Mouse (Mus musculus) retina, postnatal 7 days (tissue): ENCODE data around the gene Lce1h.

Experiments
- DNase-seq: peaks from one replicate; pipeline ENCODE4 v3.0.0-alpha.2; 2012; ENCODE audit warnings: low read depth, low spot score

The Lce1h gene

GRCm38 (mm10) chr3:92764965-92765364 is at the start of gene Lce1h:
Gene Lce1h, minus strand, starts transcription at chr3:92765065.
- DNase-seq, result no peak

DNA sequence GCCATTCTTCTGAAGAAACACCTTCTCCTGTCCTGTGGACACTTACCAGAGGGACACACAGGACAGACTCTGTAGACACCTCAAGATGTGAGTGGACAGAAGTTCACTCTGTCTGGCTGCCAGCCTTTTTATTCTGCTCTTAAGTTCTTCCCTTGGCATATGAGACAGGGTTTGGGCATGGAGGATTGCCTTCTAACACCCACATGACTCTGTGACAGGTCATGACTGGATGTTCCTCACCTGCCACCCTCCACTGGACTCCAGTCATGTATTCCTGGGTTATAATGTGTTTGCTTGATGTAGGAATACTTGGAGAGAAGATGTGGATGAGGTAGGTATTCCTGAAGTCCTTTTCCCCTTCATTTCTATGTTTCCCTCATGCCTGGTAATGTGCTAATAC is 42.9 kb upstream of the Lce1h start, which contains the start of gene Lce1k:
Lce1k (minus strand) TSS at position 101 of the 400 bp plus-strand sequence.
- DNase-seq, result no peak

- DNase-seq, result no peak
These were observed 25.5 kb upstream of the Lce1h start, which contains the start of gene Lce1j for GRCm38 (mm10) chr3:92790414-92790813. Gene Lce1j, minus strand, starts transcription at chr3:92790514.

DNA sequence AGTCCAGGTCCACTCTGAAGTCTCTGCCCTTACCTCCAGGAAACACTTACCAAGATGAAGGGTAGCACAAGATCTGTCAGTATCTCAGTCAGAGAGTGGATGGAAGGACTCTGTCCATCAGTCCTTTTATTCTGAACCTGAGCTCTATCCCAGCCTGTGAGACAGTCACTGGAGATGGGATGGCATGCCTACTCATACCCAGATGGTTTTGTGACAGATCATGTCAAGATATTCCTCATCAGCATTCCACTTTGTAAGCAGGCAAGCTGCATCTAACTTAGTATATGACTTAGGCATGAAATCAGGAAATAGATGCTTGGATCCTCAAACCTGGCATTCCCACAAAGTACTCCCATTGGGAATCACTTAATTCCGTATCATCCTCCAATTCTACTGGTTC is 13.9 kb upstream of the Lce1h start, which contains the start of gene Lce1i:
Lce1i (minus strand) TSS at position 101 of the 400 bp plus-strand sequence.
- DNase-seq, result no peak

GRCm38 (mm10) chr3:92771573-92771972 is 6.7 kb upstream of the Lce1h start:
- no peak for DNase-seq

GRCm38 (mm10) chr3:92753197-92753596 is 11.7 kb downstream of the Lce1h start:
- no peak for DNase-seq

DNA sequence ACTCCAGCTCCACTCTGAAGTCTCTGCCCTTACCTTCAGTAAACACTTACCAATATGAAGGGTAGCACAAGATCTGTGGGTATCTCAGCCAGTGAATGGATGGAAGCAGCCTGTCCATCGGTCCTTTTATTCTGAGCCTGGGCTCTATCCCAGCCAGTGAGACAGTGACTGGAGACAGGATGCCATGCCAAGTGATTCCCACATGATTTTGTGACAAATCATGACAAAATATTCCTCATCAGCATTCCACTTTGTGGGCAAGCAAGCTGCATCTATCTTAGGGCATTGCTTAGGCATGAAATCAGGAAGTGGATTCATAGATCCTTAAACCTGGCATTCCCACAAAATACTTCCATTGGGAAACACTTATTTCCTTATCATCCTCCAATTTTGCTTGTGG is 12.6 kb downstream of the Lce1h start, which contains the start of gene Lce1g:
Lce1g (minus strand) TSS at position 101 of the 400 bp plus-strand sequence.
- DNase-seq, result no peak

- no peak for DNase-seq
These were observed 25.9 kb downstream of the Lce1h start, which contains the start of gene Gm38119 for GRCm38 (mm10) chr3:92738996-92739395. Gene Gm38119, minus strand, starts transcription at chr3:92739096.

- DNase-seq, result no peak
These were observed 42.2 kb downstream of the Lce1h start for GRCm38 (mm10) chr3:92722631-92723030.

- DNase-seq, result no peak
These were observed 44.6 kb downstream of the Lce1h start, which contains the start of gene Lce1f for GRCm38 (mm10) chr3:92720250-92720649. Gene Lce1f, minus strand, starts transcription at chr3:92720350.

DNA sequence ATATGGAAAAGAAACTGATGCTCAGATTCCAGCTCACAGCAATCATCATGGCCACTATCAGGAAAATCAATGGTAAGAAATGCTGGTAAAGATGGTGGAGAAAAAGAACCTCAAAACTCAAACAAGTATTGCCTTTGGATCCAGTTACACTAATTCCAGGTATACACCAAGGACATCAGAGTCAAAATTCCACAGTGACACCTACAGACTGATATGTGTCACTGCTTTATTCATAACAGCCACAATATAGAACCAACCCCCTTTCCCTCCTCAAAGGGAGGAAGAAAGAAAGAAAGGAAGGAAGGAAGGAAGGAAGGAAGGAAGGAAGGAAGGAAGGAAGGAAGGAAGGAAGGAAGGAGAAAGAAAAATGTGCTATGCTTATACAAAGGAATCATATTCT is 49.7 kb downstream of the Lce1h start:
- DNase-seq, result no peak
